Mouse (Mus musculus) ES-Bruce4 (cell line): ENCODE data around the gene Rccd1.

Experiments
- CTCF ChIP-seq: IDR thresholded peaks from one replicate; pipeline ENCODE4 v1.8.1; 2011; ENCODE audit warnings: low read depth, low read length
- EP300 ChIP-seq: IDR thresholded peaks from 2 replicates; pipeline ENCODE4 v1.6.1; 2011; ENCODE audit warnings: low read depth, low read length; ENCODE audit not compliant: insufficient read depth
- POLR2A ChIP-seq: IDR thresholded peaks from one replicate; pipeline ENCODE4 v1.8.1; 2011; ENCODE audit warnings: low read length; ENCODE audit not compliant: insufficient read depth

- no peak for TF ChIP-seq CTCF
- no peak for TF ChIP-seq POLR2A
- no peak for TF ChIP-seq EP300
Observed at GRCm38 (mm10) chr7:80267764-80268163, 56.5 kb downstream of the Rccd1 start.
